Mouse (Mus musculus): ENCODE results near the gene Gm6763.
"Not testable (repeated sequence)": the region's sequence is repeated elsewhere in the genome, so short reads cannot be mapped to it uniquely, and the experiment has no call there.

The Gm6763 gene

GRCm38 (mm10) chr10:104151197-104151596 lies at the start of gene Gm6763:
Gene Gm6763, plus strand, starts transcription at chr10:104151497.
- DNase-seq, result not testable (repeated sequence)

GRCm38 (mm10) chr10:104110044-104110443 lies 41.3 kb upstream of the Gm6763 start:
- no peak for DNase-seq

GRCm38 (mm10) chr10:104118312-104118711 lies 33.0 kb upstream of the Gm6763 start:
- no peak for DNase-seq

GRCm38 (mm10) chr10:104142687-104143086 lies 8.6 kb upstream of the Gm6763 start, which contains the start of gene Gm21293:
Gene Gm21293, plus strand, starts transcription at chr10:104142987.
- DNase-seq, result not testable (repeated sequence)

- not testable (repeated sequence) for DNase-seq
These were observed 8.4 kb downstream of the Gm6763 start, which contains the start of gene Gm8764 for GRCm38 (mm10) chr10:104159706-104160105. Gene Gm8764, plus strand, starts transcription at chr10:104160006.

GRCm38 (mm10) chr10:104168215-104168614 lies 16.9 kb downstream of the Gm6763 start, which contains the start of gene Gm21304:
Gene Gm21304, plus strand, starts transcription at chr10:104168515.
- DNase-seq, result not testable (repeated sequence)

- DNase-seq, result not testable (repeated sequence)
These were observed 25.4 kb downstream of the Gm6763 start, which contains the start of gene Gm21312 for GRCm38 (mm10) chr10:104176724-104177123. Gene Gm21312, plus strand, starts transcription at chr10:104177024.

- not testable (repeated sequence) for DNase-seq
These were observed 33.9 kb downstream of the Gm6763 start, which contains the start of gene Gm20765 for GRCm38 (mm10) chr10:104185233-104185632. Gene Gm20765, plus strand, starts transcription at chr10:104185533.

GRCm38 (mm10) chr10:104193742-104194141 lies 42.4 kb downstream of the Gm6763 start, which contains the start of gene Gm4340:
Gene Gm4340, plus strand, starts transcription at chr10:104194042.
- DNase-seq, result not testable (repeated sequence)
